Mouse (Mus musculus) heart, embryonic 13.5 days (tissue): ENCODE results near the gene P2rx3. TPM values are rescaled to one million over a fixed set of nuclear protein-coding genes. Genes with fewer than 3 reads are reported as not detected.
A peak's percentile ranks its signal among the peaks of the same experiment; 100 is the strongest.

Source experiments
- ATAC-seq: fragments of 200-750 bp; cut with Nextera tagmentation; 2 replicates; pipeline ENCODE4 v1.8.0; 2017; ENCODE audit warnings: moderate TSS enrichment; ENCODE audit not compliant: insufficient number of reproducible peaks, low FRiP score, low TSS enrichment; ENCODE audit errors: extremely low read depth
- H3K27ac ChIP-seq: fragments of 300-500 bp; sonication (generic); replicated peaks from 2 replicates; pipeline ENCODE4 v1.5.1; 2015; ENCODE audit warnings: moderate library complexity, mild to moderate bottlenecking, inconsistent platforms
- H3K27me3 ChIP-seq: fragments of 300-500 bp; sonication (generic); replicated peaks from 2 replicates; pipeline ENCODE4 v1.6.1; 2015; ENCODE audit warnings: mild to moderate bottlenecking, inconsistent platforms
- H3K36me3 ChIP-seq: fragments of 300-500 bp; sonication (generic); 2 replicates; pipeline ENCODE4 v1.6.1; 2015; ENCODE audit warnings: mild to moderate bottlenecking, inconsistent platforms
- H3K4me1 ChIP-seq: fragments of 300-500 bp; sonication (generic); 2 replicates; pipeline ENCODE4 v1.6.1; 2015; ENCODE audit warnings: inconsistent platforms
- H3K4me2 ChIP-seq: fragments of 300-500 bp; sonication (generic); 2 replicates; pipeline ENCODE4 v1.6.1; 2015; ENCODE audit warnings: inconsistent platforms, mild to moderate bottlenecking, moderate library complexity
- H3K4me3 ChIP-seq: fragments of 300-500 bp; sonication (generic); 2 replicates; pipeline ENCODE4 v1.5.1; 2015; ENCODE audit warnings: moderate library complexity, mild to moderate bottlenecking, inconsistent platforms
- H3K9ac ChIP-seq: fragments of 300-500 bp; sonication (generic); 2 replicates; pipeline ENCODE4 v1.6.1; 2015; ENCODE audit warnings: inconsistent platforms, mild to moderate bottlenecking, moderate library complexity
- H3K9me3 ChIP-seq: fragments of 300-500 bp; sonication (generic); 2 replicates; pipeline ENCODE4 v1.6.1; 2016; ENCODE audit warnings: inconsistent platforms
- WGBS: fragments of 180-500 bp; shearing (Covaris S2); methylation state at CpG from one replicate; pipeline ENCODE4 v1.1.7; 2015; ENCODE audit warnings: mixed read lengths; 5-methylcytosine and 5-hydroxymethylcytosine counted together
- polyA plus RNA-seq: library from polyadenylated mRNA; unstranded; fragments of >200 nt; fragmentation: Nextera tagmentation; extraction: Ambion mirVana; gene quantifications from 2 replicates; pipeline ENCODE4 v1.2.1, GENCODE M21; 2015

P2rx3 gene
- polyA plus RNA-seq, 1 experiment from 2014 or later, result 0.31 TPM

DNA sequence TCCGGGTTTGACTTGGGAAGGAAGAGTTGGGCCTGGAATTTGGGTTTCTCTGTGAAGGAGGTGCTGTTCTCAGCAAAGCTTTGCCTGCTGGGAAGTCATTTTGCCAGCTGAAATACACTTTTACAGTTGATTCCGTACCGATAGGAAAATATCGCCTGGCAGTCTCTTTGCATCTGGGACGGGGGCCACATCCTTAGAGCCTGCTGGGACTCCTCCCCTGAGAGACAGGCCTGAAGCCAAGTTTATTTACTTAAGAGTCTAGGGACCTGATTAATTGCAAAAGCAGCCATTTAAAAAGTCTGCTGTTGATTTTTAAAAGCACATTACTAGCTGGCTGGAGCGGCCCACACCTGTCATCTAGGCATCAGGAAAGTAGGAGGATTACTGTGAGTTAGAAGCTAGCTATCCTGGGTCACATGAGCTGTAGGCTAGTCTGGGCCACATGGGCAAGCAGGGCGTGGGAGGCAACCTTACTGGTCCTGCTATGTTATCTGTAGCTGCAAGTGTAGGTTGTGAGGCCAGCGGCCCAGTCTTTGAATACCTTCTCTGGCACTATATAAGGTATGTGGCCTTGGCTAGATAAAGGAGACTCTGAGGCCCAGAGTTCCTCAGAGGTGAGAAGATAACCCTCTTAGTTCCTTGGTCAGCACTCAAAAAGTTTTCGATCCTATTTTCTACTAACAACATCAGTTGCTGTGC is 25.2 kb downstream of the P2rx3 start:
- Histone ChIP-seq H3K27ac (peak overlapping the region; percentile 49), H3K36me3 (no peaks in the 10 kb centered on the region), H3K4me2 (peak overlapping the region; percentile 27)

GRCm38 (mm10) chr2:85009212-85009611 is 28.1 kb downstream of the P2rx3 start:
- Histone ChIP-seq H3K27ac (no peak overlapping the region), H3K9me3 (no peaks in the 10 kb centered on the region), H3K4me1 (peaks cover 48% of the 10 kb centered on the region), H3K4me2 (no peak overlapping the region), H3K4me3 (no peak overlapping the region), H3K27me3 (no peaks in the 10 kb centered on the region), H3K36me3 (no peaks in the 10 kb centered on the region), H3K9ac (no peak overlapping the region)
- 66% methylated on average over 2 of the region's 2 CpGs for WGBS
- no peak for ATAC-seq

More for the DNA sequence above, 25.2 kb downstream of the P2rx3 start:
- Histone ChIP-seq H3K9me3 (no peaks in the 10 kb centered on the region), H3K4me3 (no peak overlapping the region), H3K9ac (0 out of 2 replicates have a peak overlapping the region, but pooled peaks have one; percentile 2), H3K27me3 (no peaks in the 10 kb centered on the region), H3K4me1 (peaks cover 56% of the 10 kb centered on the region)
- ATAC-seq, result peak; percentile 52; the same call in 1 of the 2 replicates
- WGBS, result 26% methylated on average over 9 of the region's 9 CpGs

DNA sequence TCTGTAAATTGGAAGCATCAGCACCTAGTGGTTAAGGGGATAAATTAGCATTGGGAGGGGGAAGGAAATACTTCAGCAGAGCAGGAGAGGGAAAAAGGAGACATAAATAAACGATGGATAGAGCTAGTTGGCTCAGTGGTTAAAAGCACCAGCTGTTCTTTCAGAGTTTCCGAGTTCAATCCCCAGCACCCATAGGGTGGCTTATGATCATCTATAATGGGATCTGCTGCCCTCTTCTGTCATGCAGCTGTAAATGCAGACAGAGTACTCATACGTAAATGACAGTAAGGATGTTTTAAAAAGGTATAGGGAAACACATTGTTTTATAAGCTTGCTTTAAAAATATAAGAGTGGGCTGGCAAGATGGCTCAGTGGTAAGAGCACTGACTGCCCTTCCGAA is 29.5 kb downstream of the P2rx3 start:
- Histone ChIP-seq H3K36me3 (no peaks in the 10 kb centered on the region), H3K9me3 (no peaks in the 10 kb centered on the region), H3K4me2 (no peak overlapping the region), H3K4me1 (peaks cover 50% of the 10 kb centered on the region), H3K27ac (no peak overlapping the region), H3K9ac (no peak overlapping the region), H3K4me3 (no peak overlapping the region), H3K27me3 (no peaks in the 10 kb centered on the region)
- no peak for ATAC-seq
- WGBS, result 23% methylated on average over 4 of the region's 4 CpGs

DNA sequence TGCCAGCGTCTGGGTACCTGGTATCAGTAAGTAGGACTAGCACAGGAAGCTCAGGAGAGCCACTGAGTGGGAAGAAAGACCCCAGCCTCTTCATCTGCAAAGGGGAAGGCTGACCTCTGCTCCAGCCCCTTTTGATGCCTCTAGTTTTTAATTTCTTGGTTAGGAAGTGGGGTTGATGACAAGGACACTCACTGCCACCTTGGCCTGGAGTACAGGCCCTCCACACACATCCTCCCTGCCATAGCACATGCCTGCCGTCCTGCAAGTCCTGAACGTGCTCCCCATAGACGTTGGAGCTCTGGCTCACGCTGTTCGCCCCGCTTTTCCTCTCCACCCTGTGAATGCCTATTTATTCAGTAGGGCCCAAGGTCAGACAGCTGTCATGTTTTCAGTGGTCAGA is 30.7 kb downstream of the P2rx3 start:
- H3K27ac ChIP-seq, result no peak overlapping the region
- ATAC-seq, result no peak
- no peak overlapping the region for H3K9ac ChIP-seq
- 56% methylated on average over 7 of the region's 7 CpGs for WGBS
- no peak overlapping the region for H3K4me3 ChIP-seq
- no peaks in the 10 kb centered on the region for H3K36me3 ChIP-seq
- no peak overlapping the region for H3K4me2 ChIP-seq
- no peaks in the 10 kb centered on the region for H3K9me3 ChIP-seq
- no peaks in the 10 kb centered on the region for H3K27me3 ChIP-seq
- H3K4me1 ChIP-seq, result peaks cover 46% of the 10 kb centered on the region

GRCm38 (mm10) chr2:85004341-85004740 is 32.9 kb downstream of the P2rx3 start:
- WGBS, result 81% methylated on average over 4 of the region's 4 CpGs
- no peak for ATAC-seq

DNA sequence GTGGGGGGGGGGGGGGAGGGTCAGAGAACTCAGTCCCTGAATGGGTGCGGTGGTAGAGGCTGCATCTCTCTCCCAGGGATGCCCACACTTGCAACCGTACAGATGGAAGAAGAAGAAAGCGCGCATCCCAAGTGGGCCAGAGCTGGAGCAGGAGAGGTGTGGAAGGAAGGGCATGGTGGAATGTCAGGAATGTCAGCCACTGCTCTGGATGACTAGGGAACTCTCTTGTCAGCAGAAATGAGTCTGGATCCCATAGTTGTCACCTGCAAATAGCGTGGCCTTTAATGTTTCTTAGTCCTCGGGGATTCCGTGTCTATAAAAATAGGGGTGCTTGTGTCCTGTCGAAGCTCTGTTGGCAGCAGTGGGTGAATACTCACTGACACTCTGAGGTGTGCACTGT is 34.7 kb downstream of the P2rx3 start:
- WGBS, result 32% methylated on average over 8 of the region's 8 CpGs
- Histone ChIP-seq H3K4me1 (peaks cover 35% of the 10 kb centered on the region), H3K9me3 (no peaks in the 10 kb centered on the region), H3K27me3 (no peaks in the 10 kb centered on the region), H3K36me3 (no peaks in the 10 kb centered on the region), H3K27ac (no peak overlapping the region), H3K4me3 (no peak overlapping the region), H3K9ac (no peak overlapping the region), H3K4me2 (no peak overlapping the region)
- ATAC-seq, result 0 out of 2 replicates have a peak, but pooled peaks have one; percentile 9

More at GRCm38 (mm10) chr2:85004341-85004740, 32.9 kb downstream of the P2rx3 start:
- Histone ChIP-seq H3K9me3 (no peaks in the 10 kb centered on the region), H3K9ac (no peak overlapping the region), H3K4me1 (peaks cover 34% of the 10 kb centered on the region), H3K36me3 (no peaks in the 10 kb centered on the region), H3K4me2 (no peak overlapping the region), H3K27me3 (no peaks in the 10 kb centered on the region), H3K4me3 (no peak overlapping the region), H3K27ac (no peak overlapping the region)

DNA sequence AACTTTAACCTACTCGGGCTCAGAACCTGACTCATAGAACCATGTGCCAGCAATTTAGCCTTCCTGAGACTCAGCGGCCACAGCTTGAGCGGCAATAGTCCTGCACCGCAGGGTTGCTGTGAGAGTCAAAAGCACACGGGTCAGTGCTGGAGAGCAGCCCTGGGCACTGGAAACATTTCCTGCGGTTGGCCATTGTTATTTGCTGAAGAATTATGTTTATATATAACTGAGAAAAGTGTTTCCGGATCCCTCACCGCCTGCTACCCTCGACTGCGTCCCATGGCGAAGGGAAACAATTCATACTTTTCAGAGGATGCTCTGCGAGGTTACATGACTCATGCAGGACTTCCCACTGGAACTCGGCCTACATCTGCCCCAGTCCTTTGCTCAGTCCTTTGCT is 35.8 kb downstream of the P2rx3 start:
- Histone ChIP-seq H3K9me3 (no peaks in the 10 kb centered on the region), H3K27ac (no peak overlapping the region), H3K4me3 (no peak overlapping the region), H3K4me2 (no peak overlapping the region), H3K9ac (no peak overlapping the region), H3K27me3 (no peaks in the 10 kb centered on the region), H3K4me1 (peaks cover 25% of the 10 kb centered on the region), H3K36me3 (no peaks in the 10 kb centered on the region)
- ATAC-seq, result no peak
- 79% methylated on average over 13 of the region's 13 CpGs for WGBS

GRCm38 (mm10) chr2:84999486-85000181 is 37.6 kb downstream of the P2rx3 start:
- Histone ChIP-seq H3K4me1 (peaks cover 22% of the 10 kb centered on the region), H3K9ac (no peak overlapping the region), H3K9me3 (no peaks in the 10 kb centered on the region), H3K36me3 (no peaks in the 10 kb centered on the region), H3K4me2 (no peak overlapping the region), H3K27me3 (no peaks in the 10 kb centered on the region), H3K4me3 (no peak overlapping the region), H3K27ac (peak overlapping the region; percentile 60)
- no peak; the same call in 1 of the 2 replicates for ATAC-seq
- WGBS, result 57% methylated on average over 3 of the region's 3 CpGs

GRCm38 (mm10) chr2:84996376-84996775 is 40.9 kb downstream of the P2rx3 start:
- Histone ChIP-seq H3K27me3 (0 out of 2 replicates have a peak, but pooled peaks cover 3% of the 10 kb centered on the region), H3K36me3 (no peaks in the 10 kb centered on the region), H3K27ac (no peak overlapping the region), H3K9me3 (no peaks in the 10 kb centered on the region), H3K4me2 (no peak overlapping the region), H3K4me1 (peaks cover 7% of the 10 kb centered on the region; the same call in 1 of the 2 replicates), H3K4me3 (no peak overlapping the region), H3K9ac (no peak overlapping the region)
- 77% methylated on average over 2 of the region's 2 CpGs for WGBS
- ATAC-seq, result no peak

GRCm38 (mm10) chr2:84987930-84988329 is 49.3 kb downstream of the P2rx3 start, which contains the start of gene Prg3:
Gene Prg3, plus strand, starts transcription at chr2:84988215.
- ATAC-seq, result no peak
- Histone ChIP-seq H3K4me1 (no peaks in the 10 kb centered on the region), H3K9ac (no peak within 1 kb of the TSS), H3K36me3 (no peaks in the 10 kb centered on the region), H3K4me3 (no peak within 1 kb of the TSS), H3K4me2 (no peak within 1 kb of the TSS), H3K27me3 (0 out of 2 replicates have a peak, but pooled peaks cover 4% of the 10 kb centered on the region), H3K27ac (no peak within 1 kb of the TSS), H3K9me3 (no peaks in the 10 kb centered on the region)
- 76% methylated on average over 1 of the region's 1 CpGs for WGBS

DNA sequence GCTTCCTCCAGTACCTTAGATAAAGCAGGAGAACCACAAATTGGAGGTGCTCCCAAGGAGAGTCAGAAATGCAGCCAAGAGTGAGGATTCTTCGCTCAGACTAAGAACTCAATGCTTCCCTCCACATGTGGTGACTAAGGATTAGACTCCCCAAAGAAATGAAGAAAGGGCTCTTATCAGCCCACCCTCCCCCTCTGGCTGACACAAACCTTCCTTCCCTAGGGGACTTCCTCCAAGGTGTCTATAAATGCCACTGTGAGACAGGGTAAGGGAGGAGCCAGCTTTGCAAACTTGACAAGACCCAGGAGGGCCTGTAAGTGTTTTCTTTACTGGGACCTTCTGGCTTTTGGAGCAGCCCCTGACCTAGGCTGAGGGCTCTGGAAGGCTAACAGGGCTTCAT is 57.1 kb downstream of the P2rx3 start, which contains the start of gene Prg2:
TSS of gene Prg2 (plus strand) at position 274 of the 400 bp plus-strand sequence.
- no peaks in the 10 kb centered on the region for H3K36me3 ChIP-seq
- H3K4me2 ChIP-seq, result no peak within 1 kb of the TSS
- H3K9ac ChIP-seq, result no peak within 1 kb of the TSS
- H3K4me3 ChIP-seq, result no peak within 1 kb of the TSS
- no peak for ATAC-seq
- WGBS, result 32% methylated on average over 1 of the region's 1 CpGs
- no peak within 1 kb of the TSS for H3K27ac ChIP-seq
- no peaks in the 10 kb centered on the region for H3K27me3 ChIP-seq
- no peaks in the 10 kb centered on the region for H3K9me3 ChIP-seq
- no peaks in the 10 kb centered on the region for H3K4me1 ChIP-seq
